Mouse (Mus musculus): ENCODE results near the gene Cx3cr1.

Gene Cx3cr1

DNA sequence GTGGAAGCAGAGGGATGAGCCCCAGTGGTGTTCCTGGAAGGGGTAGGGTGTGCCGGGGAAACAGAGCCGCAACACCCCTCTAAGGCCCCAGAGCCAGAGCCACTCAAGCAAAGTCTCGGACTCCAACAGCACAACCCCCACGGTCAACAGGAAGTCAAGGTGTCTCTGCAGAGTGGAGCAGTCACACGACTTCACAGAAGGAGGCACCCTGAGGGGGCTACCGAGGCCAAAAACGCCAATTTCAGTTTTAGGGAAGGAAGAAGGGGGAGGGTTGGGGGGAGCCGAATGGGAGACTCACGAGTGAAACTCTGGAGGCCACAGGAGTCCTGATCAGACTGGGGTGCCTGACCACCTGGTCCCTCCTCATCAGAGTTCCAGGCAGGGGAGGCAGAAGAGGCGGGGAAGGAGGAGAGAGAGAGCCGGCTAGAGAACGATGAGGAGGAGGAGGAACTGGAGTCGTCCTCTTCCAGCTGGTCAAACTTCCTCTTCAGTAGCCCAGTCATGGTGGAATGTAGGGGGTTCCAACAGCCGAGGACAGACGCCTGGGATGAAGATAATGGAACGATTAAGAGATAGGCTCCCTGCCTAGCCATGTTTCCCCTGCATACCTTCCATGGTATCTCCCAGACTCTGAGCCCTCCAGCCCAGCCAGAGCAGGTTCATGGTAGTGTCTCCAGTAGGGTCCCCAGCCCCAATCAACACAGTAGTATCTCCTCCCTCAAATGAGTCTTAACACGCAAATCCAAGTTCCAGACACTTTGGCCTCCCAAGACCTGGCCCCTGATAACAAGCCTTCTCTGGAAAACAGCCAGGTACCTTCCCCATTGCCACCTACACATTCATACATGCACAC, 92.7 kb downstream of the Cx3cr1 start:
- DNase-seq (ENCODE audit: low spot score in 2 of 2) = peak in 1 of 2 experiments; percentile 48

GRCm38 (mm10) chr9:119975286-119975685, 94.4 kb downstream of the Cx3cr1 start:
- no peak for DNase-seq (ENCODE audit: low spot score in 2 of 2)

DNA sequence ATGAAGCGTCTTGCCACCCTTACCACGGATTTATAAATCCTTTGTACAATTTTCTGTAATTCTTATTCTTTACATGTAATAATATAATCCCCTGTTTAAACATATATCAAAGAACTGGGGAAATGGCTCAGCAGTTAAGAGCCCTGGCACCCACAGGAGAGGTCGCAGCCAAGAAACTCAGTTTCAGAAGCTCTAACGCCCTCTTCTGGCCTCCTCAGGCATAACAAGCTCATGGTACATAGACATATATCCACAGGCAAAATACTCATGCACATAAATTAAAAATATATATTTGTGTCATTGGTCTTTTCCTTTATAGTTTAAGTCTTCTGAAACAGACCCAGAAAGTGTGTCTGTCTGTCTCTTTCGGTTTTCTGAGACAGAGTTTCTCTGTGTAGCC, 95.1 kb downstream of the Cx3cr1 start:
- no peak for DNase-seq (ENCODE audit: low spot score in 2 of 2)

GRCm38 (mm10) chr9:119973869-119974520, 95.7 kb downstream of the Cx3cr1 start:
- DNase-seq (ENCODE audit: low spot score in 2 of 2) = peak in 1 of 2 experiments; percentile 65

GRCm38 (mm10) chr9:119973281-119973680, 96.4 kb downstream of the Cx3cr1 start:
- no peak for DNase-seq (ENCODE audit: low spot score in 2 of 2)

GRCm38 (mm10) chr9:119972582-119972981, 97.1 kb downstream of the Cx3cr1 start:
- DNase-seq (ENCODE audit: low spot score in 2 of 2) = no peak

- no peak for DNase-seq (ENCODE audit: low spot score in 2 of 2)
Measured at GRCm38 (mm10) chr9:119972166-119972565, 97.5 kb downstream of the Cx3cr1 start.

DNA sequence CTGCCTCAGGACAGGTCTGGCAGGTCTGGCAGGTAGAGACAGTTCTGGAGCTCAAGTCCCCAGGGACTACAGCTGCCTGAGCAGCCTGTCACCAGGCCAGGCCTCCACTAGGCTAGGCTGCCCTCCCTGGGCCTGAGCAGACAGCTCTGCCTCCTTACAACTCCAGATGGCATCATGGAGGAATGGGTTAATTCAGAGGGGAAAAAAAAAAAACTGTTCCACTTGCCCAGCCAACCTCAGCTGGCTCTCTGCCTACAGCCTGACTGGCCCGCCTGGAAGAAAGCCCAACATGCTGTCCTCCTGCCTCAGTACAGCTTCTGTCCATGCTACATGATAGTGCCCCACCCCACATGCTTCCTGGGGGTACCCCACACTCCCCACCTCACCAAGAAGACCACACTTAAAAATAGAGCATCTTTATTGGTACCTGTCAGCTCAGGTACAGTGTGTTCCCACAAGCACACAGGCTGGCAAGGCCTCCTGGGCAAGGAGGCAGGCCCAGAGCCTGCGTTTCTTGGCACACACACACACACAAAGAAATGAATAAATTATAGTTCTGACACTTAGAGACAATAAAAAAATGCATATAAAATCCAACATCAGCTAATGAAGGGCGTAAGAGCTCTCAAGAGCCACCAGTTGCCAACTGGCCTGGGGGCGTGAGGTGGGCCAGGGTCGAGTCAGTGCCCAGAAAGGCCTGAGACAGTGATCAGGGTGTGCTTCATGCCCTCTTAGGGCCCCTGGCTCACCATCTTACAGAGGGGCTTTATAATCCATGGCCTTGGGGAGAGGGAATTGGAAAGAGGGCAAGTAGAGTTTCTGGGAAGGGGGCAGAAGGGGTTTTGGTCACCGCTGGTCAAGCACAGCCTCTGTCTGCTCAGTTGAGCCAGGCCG, 98.7 kb downstream of the Cx3cr1 start:
- DNase-seq (ENCODE audit: low spot score in 2 of 2) = no peak

GRCm38 (mm10) chr9:119970221-119970620, 99.5 kb downstream of the Cx3cr1 start:
- DNase-seq (ENCODE audit: low spot score in 2 of 2) = peak in 1 of 2 experiments; percentile 73

GRCm38 (mm10) chr9:119969811-119970210, 99.9 kb downstream of the Cx3cr1 start:
- no peak for DNase-seq (ENCODE audit: low spot score in 2 of 2)

DNA sequence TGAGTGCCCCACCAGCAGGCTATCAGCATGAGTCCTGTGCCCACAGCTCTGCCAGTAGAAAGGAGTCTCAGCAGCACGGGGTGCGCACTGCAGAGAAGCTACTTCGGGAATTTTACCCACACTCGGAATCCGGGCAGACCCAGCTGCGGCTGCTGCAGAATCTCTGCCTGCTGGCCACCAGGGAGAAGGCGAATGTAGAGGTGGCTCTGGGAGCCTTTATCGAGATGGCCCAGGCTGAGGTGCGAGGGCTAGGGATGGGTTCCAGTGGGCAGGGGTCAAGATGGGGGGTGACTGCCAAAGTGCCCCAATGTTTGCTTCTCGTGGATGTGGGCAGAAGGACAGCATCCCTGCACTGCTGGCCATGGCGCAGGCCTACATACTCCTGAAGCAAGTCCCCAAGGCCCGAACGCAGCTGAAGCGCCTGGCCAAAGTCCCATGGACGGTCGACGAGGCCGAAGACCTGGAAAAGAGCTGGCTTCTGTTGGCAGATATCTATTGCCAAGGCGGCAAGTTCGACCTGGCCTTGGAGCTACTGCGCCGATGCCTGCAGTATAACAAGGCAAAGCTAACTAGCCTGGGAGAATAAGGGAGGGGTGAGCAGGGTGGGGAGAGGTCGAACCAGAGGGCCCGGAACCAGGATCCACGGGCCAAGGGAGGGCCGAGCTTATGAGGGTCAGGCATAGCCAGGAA, 103.3 kb downstream of the Cx3cr1 start:
- DNase-seq (ENCODE audit: low spot score in 2 of 2) = no peak

DNA sequence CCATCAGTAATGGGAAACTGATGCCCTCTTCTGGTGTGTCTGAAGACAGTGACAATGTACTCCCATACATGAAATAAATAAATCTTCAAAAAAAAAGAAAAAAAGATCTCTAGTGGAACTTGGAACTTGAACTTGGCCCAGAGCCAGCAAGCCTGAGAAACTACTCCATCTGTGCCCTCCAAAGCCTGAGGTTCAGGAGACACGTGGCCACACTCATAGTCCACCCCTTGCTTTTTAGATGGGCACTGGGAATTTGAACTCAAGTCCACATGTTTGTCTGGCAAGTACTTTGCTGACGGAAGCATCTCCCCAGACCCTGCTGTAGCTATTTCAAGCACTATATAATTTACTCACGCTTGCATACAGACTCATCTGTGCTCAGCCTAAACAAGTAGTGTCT, 104.5 kb downstream of the Cx3cr1 start:
- no peak for DNase-seq (ENCODE audit: low spot score in 2 of 2)

GRCm38 (mm10) chr9:119964206-119964605, 105.5 kb downstream of the Cx3cr1 start:
- no peak for DNase-seq (ENCODE audit: low spot score in 2 of 2)

DNA sequence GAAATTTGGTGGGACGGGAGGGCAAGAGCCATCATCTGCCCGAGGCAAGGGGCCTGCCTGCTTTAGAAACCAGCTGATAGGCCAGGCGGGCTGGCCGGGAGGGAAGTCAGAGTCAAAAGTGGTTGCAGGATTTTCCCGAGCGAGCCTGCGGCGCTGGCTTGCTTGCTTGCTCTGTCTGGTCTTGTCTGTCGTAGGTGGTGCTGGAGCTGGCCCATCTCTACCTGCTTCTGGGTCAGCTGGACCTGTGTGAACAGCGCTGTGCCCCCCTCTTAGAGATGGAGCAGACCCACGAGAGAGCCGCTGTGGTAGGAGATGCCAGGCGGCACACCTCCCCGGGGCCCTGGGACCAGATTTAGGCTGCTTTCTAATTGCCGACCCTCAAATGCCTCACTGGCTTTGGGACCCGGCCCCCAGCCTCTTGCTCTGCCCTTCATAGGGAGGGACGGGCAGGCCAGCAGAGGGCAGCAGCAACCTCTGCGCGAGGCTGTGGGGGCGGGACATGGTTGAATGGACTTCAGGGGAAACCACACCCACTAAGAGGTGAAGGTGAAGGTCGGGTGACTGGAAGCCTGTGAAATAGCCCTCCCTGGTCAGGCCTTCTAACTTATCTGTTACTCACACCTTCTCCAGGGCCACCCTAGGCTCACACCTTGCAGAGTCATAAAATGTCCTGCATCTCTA, 106.6 kb downstream of the Cx3cr1 start:
- peak; percentile 46 to 78 for DNase-seq (ENCODE audit: low spot score in 2 of 2)

GRCm38 (mm10) chr9:119962216-119962615, 107.5 kb downstream of the Cx3cr1 start:
- DNase-seq (ENCODE audit: low spot score in 2 of 2) = no peak

DNA sequence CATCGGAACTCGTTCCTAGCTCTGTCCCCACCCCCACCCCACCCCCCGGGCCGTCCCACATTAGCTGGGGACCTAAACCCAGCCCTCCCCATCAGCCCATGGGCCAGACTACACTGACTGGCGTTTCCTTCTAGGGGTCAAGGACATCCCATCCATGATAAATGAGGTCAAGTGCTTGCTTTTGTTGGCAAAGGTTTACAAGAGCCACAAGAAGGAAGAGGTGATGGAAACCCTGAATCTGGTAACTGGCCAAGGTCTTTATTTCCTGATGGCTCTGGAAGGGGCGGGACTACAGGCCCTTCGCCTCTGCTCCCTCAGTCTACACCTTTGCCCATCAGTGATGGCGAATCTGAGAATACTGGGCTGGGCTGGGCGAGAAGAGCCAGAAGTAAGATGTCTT, 110.8 kb downstream of the Cx3cr1 start:
- DNase-seq (ENCODE audit: low spot score in 2 of 2) = no peak

DNA sequence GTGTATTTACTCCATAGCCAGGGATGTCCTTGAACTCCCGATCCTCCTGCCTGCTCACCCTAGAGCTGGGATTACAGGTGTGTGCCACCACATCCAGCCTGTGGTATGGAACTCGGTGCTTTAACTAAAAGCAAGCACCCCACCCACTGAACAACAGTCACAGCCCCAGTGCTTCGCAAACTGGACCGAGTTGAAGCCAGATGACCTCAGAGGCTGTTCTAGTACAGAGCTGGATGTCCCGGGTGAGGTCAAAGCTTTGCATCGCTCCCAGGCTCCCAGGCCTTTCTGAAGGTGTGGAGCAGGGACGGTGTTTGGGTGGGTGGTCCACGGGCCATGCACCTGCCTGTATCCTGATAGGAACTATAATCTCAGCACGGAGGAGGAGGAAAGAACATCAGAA, 118.3 kb downstream of the Cx3cr1 start:
- DNase-seq (ENCODE audit: low spot score in 2 of 2) = no peak

DNA sequence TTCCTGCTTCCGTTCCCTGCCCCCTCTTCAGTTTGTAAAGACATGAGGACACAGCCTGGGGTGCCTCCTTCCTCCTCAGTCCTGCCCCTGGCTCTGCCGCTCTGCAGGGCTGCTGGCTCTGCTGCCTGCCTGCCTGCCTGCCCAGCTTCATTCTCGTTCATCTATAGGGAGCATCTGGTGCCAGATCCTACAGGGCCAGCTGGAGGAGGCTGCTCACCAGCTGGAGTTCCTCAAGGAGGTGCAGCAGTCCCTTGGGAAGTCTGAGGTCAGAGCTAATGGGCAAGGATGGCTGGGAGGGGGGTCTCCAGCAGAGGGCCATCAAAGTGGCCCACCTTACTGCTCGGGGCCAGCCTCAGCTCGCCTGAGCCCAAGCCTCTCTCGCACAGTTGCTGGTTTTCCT, 119.2 kb downstream of the Cx3cr1 start:
- DNase-seq (ENCODE audit: low spot score in 2 of 2) = no peak

GRCm38 (mm10) chr9:119948804-119949203, 120.9 kb downstream of the Cx3cr1 start:
- no peak for DNase-seq (ENCODE audit: low spot score in 2 of 2)

DNA sequence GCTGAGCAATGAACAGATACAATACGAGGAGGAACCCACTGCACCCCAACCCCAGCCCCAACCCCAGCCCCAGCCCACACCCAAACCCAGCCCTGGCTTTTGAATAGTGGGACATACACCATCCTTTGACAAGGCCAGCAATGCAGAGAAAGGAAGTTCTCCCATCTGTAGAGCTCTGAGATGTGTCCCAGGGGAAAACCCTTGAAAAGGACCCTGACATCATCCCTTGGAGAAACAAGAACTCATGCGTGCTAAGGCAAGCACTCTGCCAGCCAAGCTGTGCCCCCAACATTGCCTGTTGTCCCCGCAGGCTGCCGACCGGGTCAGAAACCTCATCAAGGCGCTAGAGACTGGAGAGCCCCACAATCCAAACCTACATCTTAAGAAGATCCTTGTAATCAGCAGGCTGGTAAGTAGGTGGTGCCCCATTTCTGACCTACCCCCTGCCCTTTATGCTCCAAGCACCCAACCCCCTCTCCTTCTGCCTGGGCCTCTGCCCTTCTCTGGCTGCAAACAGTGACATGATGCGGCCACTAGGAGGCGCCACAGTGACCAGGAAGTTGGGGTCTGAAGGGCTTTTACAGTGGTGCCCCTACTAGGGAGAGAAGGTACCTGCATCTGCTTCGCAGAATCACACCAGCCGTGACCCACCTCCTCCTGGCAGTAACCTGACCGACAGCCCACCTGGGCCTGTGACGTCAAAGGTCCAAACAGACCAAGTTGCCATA, 124.3 kb downstream of the Cx3cr1 start:
- peak; percentile 26 to 75 for DNase-seq (ENCODE audit: low spot score in 2 of 2)

Data from spleen, postnatal 10 days (tissue).